ENCODE assay signal across 31 mouse cellular contexts in genomic region chr16:32506298-32506697, GRCm38 (mm10). TPM values are rescaled to one million over a fixed set of nuclear protein-coding genes. Genes with fewer than 3 reads are reported as not detected.
"Had no signal": no experiment of that assay in that cellular context is flagged by ENCODE, and none has a peak within 500 bp of the region (broad histone marks: within the 10 kb centered on the region; RNA-seq: fewer than 3 reads in every experiment).

No protein-coding gene starts in this region.

- H3K27ac ChIP-seq: kidney, postnatal 0 days; layer of hippocampus, adult 2 months; left cerebral cortex, adult 2 months; lung, embryonic 15.5 days; midbrain, embryonic 10.5 days; midbrain, embryonic 13.5 days; neural tube, embryonic 13.5 days; stomach, embryonic 15.5 days had no signal

- H3K36me3 ChIP-seq: lung, embryonic 15.5 days; midbrain, embryonic 10.5 days; midbrain, embryonic 13.5 days; neural tube, embryonic 13.5 days; stomach, embryonic 15.5 days had no signal

- H3K9me3 ChIP-seq: lung, embryonic 15.5 days; megakaryocyte, embryonic 14.5 days; midbrain, embryonic 10.5 days; midbrain, embryonic 13.5 days; neural tube, embryonic 13.5 days; stomach, embryonic 15.5 days had no signal

- H3K4me2 ChIP-seq: lung, embryonic 15.5 days; midbrain, embryonic 13.5 days; neural tube, embryonic 13.5 days; stomach, embryonic 15.5 days had no signal

- H3K4me3 ChIP-seq: layer of hippocampus, adult 2 months; left cerebral cortex, adult 2 months; lung, embryonic 15.5 days; megakaryocyte, embryonic 14.5 days; midbrain, embryonic 10.5 days; midbrain, embryonic 13.5 days; myocyte; neural tube, embryonic 13.5 days; stomach, embryonic 15.5 days had no signal

- DNase-seq: kidney, adult 2 months; kidney, postnatal 25 days; layer of hippocampus, adult 9-11 months; lung, adult 18-20 months; lung, postnatal 10 days; lung, postnatal 36 days; retina, postnatal 1 day; right cerebral cortex, postnatal 25 days; spleen, adult 18-20 months; thymus, postnatal 25 days had no signal

- ATAC-seq: intestine, postnatal 0 days; midbrain, embryonic 13.5 days; midbrain, embryonic 16.5 days had no signal

- H3K27me3 ChIP-seq: lung, embryonic 15.5 days; neural tube, embryonic 13.5 days; stomach, embryonic 15.5 days had no signal

- H3K9ac ChIP-seq: lung, embryonic 15.5 days; midbrain, embryonic 13.5 days; neural tube, embryonic 13.5 days; stomach, embryonic 15.5 days had no signal

RNA-seq across cellular contexts. Expression of gene Zdhhc19, which starts 10.2 kb away (rescaled TPM):
- total RNA-seq: layer of hippocampus, adult 2 months; layer of hippocampus, postnatal 25 days; left cerebral cortex, adult 2 months; left cerebral cortex, postnatal 10 days; left cerebral cortex, postnatal 36 days; monocyte, adult 5-6 weeks; neutrophil, adult 5-6 weeks had no signal
- polyA plus RNA-seq: kidney, embryonic 14.5 days; kidney, postnatal 0 days; limb, embryonic 11.5 days; limb, embryonic 14.5 days; lung, embryonic 15.5 days; midbrain, embryonic 10.5 days; midbrain, embryonic 13.5 days; myocyte; neural tube, embryonic 13.5 days; thymus, postnatal 0 days had no signal

RNA-seq across cellular contexts. Expression of gene Slc51a, which starts 18.6 kb away (rescaled TPM):
- total RNA-seq: layer of hippocampus, adult 2 months; layer of hippocampus, postnatal 25 days; left cerebral cortex, adult 2 months; left cerebral cortex, postnatal 10 days; left cerebral cortex, postnatal 36 days; neutrophil, adult 5-6 weeks had no signal
- polyA plus RNA-seq: neural tube, embryonic 13.5 days had no signal
